Mouse (Mus musculus) kidney, postnatal 36 days (tissue): ENCODE results near the gene Reep6.
A peak's percentile ranks its signal among the peaks of the same experiment; 100 is the strongest.

Experiments
- DNase-seq, 2 experiments: peaks; one replicate each; pipeline ENCODE4 v3.0.0; 2021 to 2022; ENCODE audit warnings: mixed read lengths in 2 of 2

Gene Reep6

GRCm38 (mm10) chr10:80329273-80330081, at the start of gene Reep6, which contains the start of gene Pcsk4:
Gene Reep6 (plus strand): TSS chr10:80329953.
Gene Pcsk4 (minus strand): TSS chr10:80329498.
- peak; percentile 98 for DNase-seq

GRCm38 (mm10) chr10:80281304-80281703, 48.4 kb upstream of the Reep6 start:
- DNase-seq = peak; percentile 87 to 94

GRCm38 (mm10) chr10:80281921-80282371, 47.8 kb upstream of the Reep6 start:
- DNase-seq = peak; percentile 81 to 84

DNA sequence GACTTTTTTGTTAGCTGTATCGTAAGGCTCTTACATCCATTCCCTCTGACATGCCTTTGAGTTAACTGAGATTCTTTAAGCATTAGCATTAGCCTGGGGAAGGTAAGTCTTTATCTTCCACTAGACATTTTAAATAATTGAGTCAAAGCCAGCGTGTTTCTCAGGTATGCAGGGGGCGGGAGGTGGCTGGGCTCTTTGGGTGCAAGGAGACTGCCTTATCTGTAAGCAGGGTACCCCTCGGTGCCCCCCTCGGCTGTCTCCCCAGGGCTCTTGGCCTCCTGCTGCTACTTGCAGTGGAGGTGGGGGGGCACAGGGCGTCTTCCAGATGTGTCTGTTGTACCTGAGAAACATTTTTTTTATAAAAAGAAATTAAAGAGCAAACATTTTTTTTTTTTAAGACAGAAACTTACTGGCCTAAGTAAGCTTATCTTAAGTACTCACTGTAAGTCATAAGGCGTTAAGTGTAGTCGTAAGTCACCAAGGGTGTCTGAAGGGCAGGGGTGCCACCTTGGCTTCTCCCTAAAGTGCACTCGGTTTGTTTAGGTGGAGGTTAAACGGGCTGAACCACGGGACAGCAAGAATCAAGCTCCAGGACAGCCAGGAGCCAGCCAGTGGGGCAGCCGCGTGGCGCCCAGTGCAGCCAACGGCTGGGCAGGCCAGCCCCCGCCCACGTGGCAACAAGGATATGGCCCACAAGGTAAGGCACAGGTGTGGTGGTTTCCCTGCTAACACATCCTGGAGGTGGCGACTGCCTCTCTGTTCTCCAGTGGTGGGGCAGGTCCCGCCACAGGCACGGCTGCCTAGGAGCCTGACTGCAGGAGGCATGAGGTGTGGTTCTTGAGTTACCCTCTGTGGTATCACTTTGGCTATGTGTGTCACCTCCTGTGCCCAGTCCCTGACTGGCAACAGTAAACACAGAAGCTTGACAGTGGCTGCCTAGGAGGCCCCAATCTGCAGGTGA, 47.0 kb upstream of the Reep6 start:
- DNase-seq = no peak

DNA sequence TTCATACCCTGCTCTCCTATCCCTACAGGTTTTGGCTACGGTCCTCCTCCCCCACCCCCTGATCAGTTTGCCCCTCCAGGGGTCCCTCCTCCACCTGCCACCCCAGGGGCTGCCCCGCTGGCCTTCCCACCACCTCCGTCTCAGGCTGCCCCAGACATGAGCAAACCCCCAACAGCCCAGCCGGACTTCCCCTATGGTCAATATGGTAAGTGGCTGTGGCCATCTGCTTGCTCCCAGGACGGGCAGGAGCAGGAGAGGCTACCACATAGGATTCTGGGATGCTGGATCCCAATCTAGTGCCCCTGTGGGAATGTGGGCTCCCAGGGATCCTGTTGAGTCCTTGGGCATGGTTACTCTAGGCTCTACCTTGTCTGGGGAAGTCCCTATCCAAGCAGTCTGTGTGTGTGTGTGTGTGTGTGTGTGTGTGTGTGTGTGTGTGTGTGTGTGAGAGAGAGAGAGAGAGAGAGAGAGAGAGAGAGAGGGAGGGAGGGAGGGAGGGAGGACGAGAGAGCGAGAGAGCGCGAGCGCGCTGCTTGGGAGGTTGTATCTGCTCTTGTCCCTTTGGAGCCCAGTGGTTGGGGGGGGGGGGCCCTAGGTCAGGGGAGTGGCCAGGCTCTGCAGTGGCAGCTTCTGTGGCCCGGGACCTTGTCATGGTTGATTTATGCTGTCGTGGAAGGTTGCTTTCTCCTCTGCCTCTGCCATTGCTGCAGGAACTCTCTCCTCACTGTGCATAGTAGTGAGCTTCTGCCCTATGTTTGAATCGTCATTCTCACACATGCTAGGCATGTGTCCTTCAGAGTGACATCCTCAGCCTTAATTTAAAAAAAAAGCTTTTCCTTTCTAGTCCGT, 44.3 kb upstream of the Reep6 start:
- no peak for DNase-seq

GRCm38 (mm10) chr10:80288097-80288496, 41.7 kb upstream of the Reep6 start:
- DNase-seq = no peak

DNA sequence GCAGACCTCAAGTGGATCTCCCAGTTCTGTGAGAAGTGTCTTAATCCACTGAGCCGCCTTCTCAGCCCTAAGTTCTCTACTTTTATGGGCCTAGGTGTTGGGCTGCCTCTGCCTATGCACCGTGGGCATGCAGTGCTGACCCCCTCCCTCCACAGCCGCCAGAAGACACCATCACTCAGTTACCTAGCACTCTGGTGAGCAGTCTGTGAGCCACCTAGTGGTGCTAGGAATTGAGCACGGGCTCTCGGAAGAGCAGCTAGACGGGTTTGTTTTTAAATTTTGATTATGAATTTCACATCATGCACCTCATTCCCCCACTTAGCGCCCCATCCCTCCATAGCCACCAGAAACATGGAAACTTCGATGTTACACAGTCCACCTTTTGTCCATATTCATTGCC, 41.1 kb upstream of the Reep6 start:
- DNase-seq = peak in 1 of 2 experiments; percentile 39

- peak; percentile 96 to 97 for DNase-seq
Measured at GRCm38 (mm10) chr10:80292251-80293146, 37.3 kb upstream of the Reep6 start, which contains the start of gene Rps15. Gene Rps15 (plus strand): TSS chr10:80292453.

- DNase-seq = no peak
Measured at GRCm38 (mm10) chr10:80293325-80293724, 36.4 kb upstream of the Reep6 start.

- DNase-seq = no peak
Measured at GRCm38 (mm10) chr10:80294311-80294710, 35.4 kb upstream of the Reep6 start.

DNA sequence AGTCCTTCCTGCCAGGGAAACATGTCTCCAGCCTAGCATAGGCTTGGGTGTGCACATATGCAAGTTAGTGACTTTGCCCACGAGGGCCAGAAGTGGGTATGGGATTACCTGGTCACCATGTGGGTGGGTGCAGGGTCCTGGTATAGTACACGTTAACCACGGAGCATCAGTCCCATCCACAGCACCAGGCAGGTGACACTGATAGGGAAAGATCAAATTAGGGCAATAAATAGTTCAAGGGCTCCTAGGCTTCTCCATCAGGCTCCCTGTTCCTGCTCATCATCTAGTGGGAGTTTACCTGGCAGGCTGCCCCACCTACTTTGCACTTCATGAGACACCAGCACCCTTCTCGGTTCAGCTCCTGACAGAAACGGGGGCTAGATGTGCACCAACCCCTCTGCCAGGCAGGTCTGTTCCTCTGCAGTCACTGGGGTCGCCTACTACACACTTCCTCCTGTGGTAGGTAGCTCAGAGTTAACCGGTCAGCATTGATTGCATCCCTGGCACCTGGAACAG, 34.9 kb upstream of the Reep6 start:
- DNase-seq = no peak

GRCm38 (mm10) chr10:80295618-80296425, 33.9 kb upstream of the Reep6 start, which contains the start of gene Apc2:
Gene Apc2 (plus strand): TSS chr10:80295977.
- peak; percentile 72 to 84 for DNase-seq

GRCm38 (mm10) chr10:80296824-80297223, 32.9 kb upstream of the Reep6 start:
- DNase-seq = no peak

- no peak for DNase-seq
Measured at GRCm38 (mm10) chr10:80297526-80298133, 32.1 kb upstream of the Reep6 start.

GRCm38 (mm10) chr10:80298571-80299281, 31.0 kb upstream of the Reep6 start:
- no peak for DNase-seq

DNA sequence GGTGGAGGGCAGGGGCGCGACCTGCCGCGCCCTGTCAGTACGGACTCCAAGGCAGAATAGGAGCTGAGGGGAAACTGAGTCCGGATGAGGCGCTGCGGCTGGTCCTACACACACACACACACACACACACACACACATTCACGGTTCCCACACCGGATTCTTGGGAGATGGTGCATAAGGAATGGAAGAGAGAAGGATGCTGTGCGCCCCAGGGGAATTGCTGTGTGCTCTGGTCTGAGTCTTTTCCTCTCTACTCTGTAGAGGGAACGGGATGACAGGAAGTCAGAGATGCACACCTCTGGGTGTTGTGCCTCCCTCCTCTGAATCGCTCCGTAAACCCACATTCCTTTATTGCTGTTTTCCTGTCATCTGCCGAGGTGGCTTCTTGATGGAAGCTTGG, 30.5 kb upstream of the Reep6 start:
- no peak for DNase-seq

DNA sequence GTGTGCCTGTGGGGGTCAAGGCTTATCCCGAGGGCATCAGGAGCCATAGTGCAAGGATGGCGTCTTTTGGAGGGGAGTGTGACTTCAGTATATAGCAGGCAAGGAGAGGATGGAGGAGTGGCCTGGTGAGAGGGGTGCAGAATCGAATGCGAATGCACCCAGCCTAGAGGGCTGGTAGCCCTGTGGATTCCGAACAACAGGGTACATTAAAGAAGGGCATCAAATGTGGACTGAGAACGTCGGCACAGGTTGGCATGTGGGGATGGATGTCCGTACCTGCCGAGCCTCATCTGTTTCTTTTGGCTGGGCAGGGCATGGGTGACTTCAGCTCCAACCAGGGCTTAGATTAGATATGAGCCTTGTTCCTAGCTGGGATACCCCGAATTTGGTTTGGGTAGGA, 29.9 kb upstream of the Reep6 start:
- no peak for DNase-seq

DNA sequence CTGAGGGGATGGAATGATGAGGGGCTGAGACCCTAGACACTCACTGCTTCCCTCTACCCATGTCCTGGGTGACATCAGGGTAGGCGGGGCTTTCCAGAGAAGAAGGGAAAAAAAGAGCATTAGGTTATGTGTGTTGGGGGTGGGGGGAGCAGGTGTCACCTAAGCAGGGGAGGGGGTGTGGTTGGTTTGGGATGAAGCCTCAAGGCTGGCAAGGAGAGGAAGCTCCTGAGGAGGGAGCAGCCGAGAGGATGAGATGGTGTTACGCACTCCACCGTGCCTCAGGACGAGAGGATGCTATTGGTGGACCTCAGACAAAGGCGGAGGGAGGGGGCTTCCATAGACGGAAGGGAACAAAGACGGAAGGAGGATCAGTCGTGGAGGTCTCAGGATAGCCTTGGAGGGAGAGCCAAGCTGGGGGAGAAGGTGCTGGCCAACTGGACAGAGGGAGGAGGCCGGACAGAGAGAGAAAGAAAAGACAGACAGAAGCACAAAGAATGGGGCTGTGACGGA, 29.0 kb upstream of the Reep6 start:
- no peak for DNase-seq
